ENCODE assay signal across 22 mouse cellular contexts in genomic region chr3:145838281-145838680, GRCm38 (mm10).
"Had no signal": no experiment of that assay in that cellular context is flagged by ENCODE, and none has a peak within 500 bp of the region (broad histone marks: within the 10 kb centered on the region; RNA-seq: fewer than 3 reads in every experiment).

No protein-coding gene starts in this region.

- H3K4me1 ChIP-seq: midbrain, embryonic 12.5 days; midbrain, embryonic 15.5 days; stomach, embryonic 15.5 days had no signal

- H3K27me3 ChIP-seq: kidney, embryonic 15.5 days; limb, embryonic 12.5 days; limb, embryonic 15.5 days; midbrain, embryonic 15.5 days; neural tube, embryonic 13.5 days; stomach, embryonic 15.5 days had no signal

- H3K9me3 ChIP-seq: kidney, embryonic 15.5 days; limb, embryonic 12.5 days; limb, embryonic 15.5 days; midbrain, embryonic 12.5 days; midbrain, embryonic 15.5 days; stomach, embryonic 15.5 days had no signal

- H3K4me3 ChIP-seq: kidney, embryonic 15.5 days; left cerebral cortex, adult 2 months; limb, embryonic 12.5 days; limb, embryonic 15.5 days; midbrain, embryonic 12.5 days; midbrain, embryonic 15.5 days; neural tube, embryonic 13.5 days; stomach, embryonic 15.5 days had no signal

- H3K9ac ChIP-seq: kidney, embryonic 15.5 days; limb, embryonic 12.5 days; limb, embryonic 15.5 days; liver, embryonic 14.5 days; liver, postnatal 0 days; lung, embryonic 14.5 days; midbrain, embryonic 12.5 days; midbrain, embryonic 15.5 days; neural tube, embryonic 13.5 days; stomach, embryonic 15.5 days had no signal

- H3K27ac ChIP-seq: kidney, embryonic 15.5 days; left cerebral cortex, adult 2 months; limb, embryonic 12.5 days; limb, embryonic 15.5 days; liver, embryonic 14.5 days; macrophage; midbrain, embryonic 12.5 days; midbrain, embryonic 15.5 days; neural tube, embryonic 13.5 days; stomach, embryonic 15.5 days had no signal

- H3K36me3 ChIP-seq: limb, embryonic 12.5 days; midbrain, embryonic 12.5 days; midbrain, embryonic 15.5 days; stomach, embryonic 15.5 days had no signal

- DNase-seq: kidney, postnatal 10 days; kidney, postnatal 36 days; layer of hippocampus, postnatal 36 days; left cerebral cortex, postnatal 4 days; liver, postnatal 0 days; lung, embryonic 14.5 days; retina, postnatal 1 day; right cerebral cortex, postnatal 25 days; spleen, adult 18-20 months; thymus, postnatal 25 days had no signal

- H3K4me2 ChIP-seq: kidney, embryonic 15.5 days; limb, embryonic 12.5 days; limb, embryonic 15.5 days; liver, embryonic 11.5 days; lung, embryonic 14.5 days; midbrain, embryonic 12.5 days; midbrain, embryonic 15.5 days; neural tube, embryonic 13.5 days; stomach, embryonic 15.5 days had no signal

- ATAC-seq: liver, postnatal 0 days; lung, postnatal 0 days; midbrain, embryonic 15.5 days had no signal
